Mouse (Mus musculus): Measurements from ENCODE around the gene Wnt11.

DNA sequence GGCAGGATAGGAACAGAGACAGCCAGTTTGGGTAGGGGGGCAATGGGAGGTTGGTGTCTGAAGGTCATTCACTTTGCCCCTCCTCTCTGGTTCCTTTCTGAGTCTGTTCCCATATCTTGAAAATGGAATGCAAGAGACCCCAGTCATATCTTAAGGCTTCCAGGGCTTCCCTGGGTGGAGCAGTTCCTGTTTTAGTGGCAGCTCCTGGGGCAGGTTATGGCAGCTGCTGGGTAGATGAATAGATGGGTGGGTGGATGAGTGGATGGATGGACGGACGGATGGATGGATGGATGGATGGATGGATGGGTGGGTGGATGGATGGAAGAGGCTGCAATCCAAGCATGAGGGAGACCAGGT lies 32.9 kb downstream of the Wnt11 start:
- TF ChIP-seq POLR2A (IDR thresholded peaks at IDR 0.05; ENCODE audit: borderline replicate concordance, extremely low read depth, insufficient read depth, insufficient read length, poor library complexity, severe bottlenecking): no peak
- no peak for TF ChIP-seq CTCF (IDR thresholded peaks at IDR 0.05; ENCODE audit: borderline replicate concordance, extremely low read depth, insufficient read depth, insufficient read length)
